Mouse (Mus musculus) bone marrow, adult 2 months (tissue): ENCODE data around the gene Lsamp. TPM values are rescaled to one million over a fixed set of nuclear protein-coding genes. Genes with fewer than 3 reads are reported as not detected.
"Not testable (repeated sequence)": the region's sequence is repeated elsewhere in the genome, so short reads cannot be mapped to it uniquely, and the experiment has no call there.

ENCODE experiments used
- H3K27ac ChIP-seq: fragments of 200-500 bp; 2 replicates; pipeline ENCODE4 v1.5.1; 2012; ENCODE audit warnings: low read depth, mild to moderate bottlenecking, control low read depth, inconsistent platforms, low read length; ENCODE audit not compliant: control insufficient read depth, poor library complexity, insufficient read depth
- H3K4me1 ChIP-seq: fragments of 200-500 bp; 2 replicates; pipeline ENCODE4 v1.6.1; 2011; ENCODE audit warnings: low read length; ENCODE audit not compliant: control insufficient read depth, insufficient read depth
- H3K4me3 ChIP-seq: fragments of 200-500 bp; replicated peaks from 2 replicates; pipeline ENCODE3; 2011; ENCODE audit warnings: mild to moderate bottlenecking, low read depth, low read length, control low read depth; ENCODE audit not compliant: control insufficient read depth
- CTCF ChIP-seq: fragments of 200-500 bp; IDR thresholded peaks from 2 replicates; pipeline ENCODE4 v1.5.1; 2011; ENCODE audit warnings: low read length, control low read depth; ENCODE audit not compliant: control insufficient read depth, insufficient read depth
- POLR2A ChIP-seq: fragments of 200-500 bp; IDR thresholded peaks from 2 replicates; pipeline ENCODE4 v1.6.1; 2011; ENCODE audit warnings: low read depth, mild to moderate bottlenecking, control low read depth, low read length, borderline replicate concordance; ENCODE audit not compliant: control insufficient read depth
- WGBS: fragments of 180-500 bp; shearing (Covaris S2); methylation state at CpG from one replicate; pipeline ENCODE4 v1.1.7; 2018; 5-methylcytosine and 5-hydroxymethylcytosine counted together
- polyA plus RNA-seq: library from polyadenylated mRNA; stranded (reverse); fragments of >200 nt; gene quantifications from 2 replicates; pipeline ENCODE4 v1.2.4, GENCODE M21; 2011; ENCODE audit warnings: low replicate concordance; ENCODE audit not compliant: missing spikeins, insufficient read depth, insufficient read length

The Lsamp gene
- polyA plus RNA-seq, 1 experiment: not detected

DNA sequence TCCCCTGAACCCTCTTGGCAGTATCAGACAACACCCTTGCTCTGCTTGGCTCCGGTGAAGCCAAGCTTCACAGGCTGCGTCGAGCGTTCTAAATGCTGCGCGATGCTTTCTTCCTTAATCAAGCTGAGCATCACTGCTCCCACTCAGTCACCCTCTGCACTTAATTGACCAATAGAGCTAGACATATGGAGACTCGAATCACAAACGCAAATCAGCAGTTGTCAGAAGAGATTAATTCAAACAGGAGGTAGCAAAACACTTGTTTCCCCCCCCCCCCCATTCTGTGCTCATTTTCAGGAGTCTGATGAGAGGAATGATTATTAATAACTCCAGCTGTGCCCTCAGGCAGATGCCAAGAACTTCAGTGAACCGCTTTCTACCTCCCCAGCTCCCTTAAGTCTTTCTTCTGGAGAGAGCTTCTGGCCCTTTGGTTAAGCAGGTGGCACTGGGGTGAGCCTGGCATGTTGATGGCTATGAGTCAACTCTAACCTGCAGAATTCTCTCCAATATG lies 583.3 kb downstream of the Lsamp start:
- H3K4me1 ChIP-seq: no peaks in the 10 kb centered on the region
- TF ChIP-seq CTCF: no peak
- no peak for TF ChIP-seq POLR2A
- no peak overlapping the region for H3K27ac ChIP-seq
- H3K4me3 ChIP-seq: no peak overlapping the region
- WGBS: 84% methylated on average over 9 of the region's 9 CpGs

DNA sequence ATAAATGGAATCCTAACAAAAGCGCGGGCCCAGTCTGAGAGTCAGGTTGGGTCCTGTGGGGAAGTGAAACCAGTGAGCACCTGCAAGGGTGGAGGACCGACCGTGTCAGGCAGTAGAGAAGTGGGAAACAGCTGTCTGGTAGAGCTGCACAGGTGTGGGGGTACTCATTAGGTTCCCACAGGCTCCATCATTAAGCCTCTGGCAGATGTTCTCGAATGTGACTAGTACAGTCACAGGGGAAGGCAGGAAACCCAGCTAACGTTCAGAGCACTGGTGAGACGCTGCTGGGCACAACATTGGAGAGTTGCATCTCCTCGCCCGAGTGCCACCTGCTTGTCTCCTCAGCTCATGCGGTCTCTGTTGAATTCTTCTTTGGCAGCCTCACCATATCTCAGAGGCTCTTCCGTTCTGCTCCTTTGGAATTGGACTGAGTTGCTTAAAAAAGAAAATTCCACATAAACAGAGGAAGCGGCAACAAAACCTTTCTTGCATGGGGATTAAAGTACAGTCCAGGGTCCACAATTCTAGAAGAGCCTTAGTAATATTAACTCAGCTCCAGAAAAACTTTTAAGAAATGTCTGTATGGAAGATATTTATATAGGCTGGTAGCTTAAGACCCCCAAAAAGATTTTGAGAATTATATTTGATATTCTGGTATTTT lies 588.1 kb downstream of the Lsamp start:
- no peaks in the 10 kb centered on the region for H3K4me1 ChIP-seq
- no peak overlapping the region for H3K4me3 ChIP-seq
- TF ChIP-seq POLR2A: no peak
- TF ChIP-seq CTCF: no peak
- H3K27ac ChIP-seq: no peak overlapping the region
- WGBS: 73% methylated on average over 12 of the region's 12 CpGs

DNA sequence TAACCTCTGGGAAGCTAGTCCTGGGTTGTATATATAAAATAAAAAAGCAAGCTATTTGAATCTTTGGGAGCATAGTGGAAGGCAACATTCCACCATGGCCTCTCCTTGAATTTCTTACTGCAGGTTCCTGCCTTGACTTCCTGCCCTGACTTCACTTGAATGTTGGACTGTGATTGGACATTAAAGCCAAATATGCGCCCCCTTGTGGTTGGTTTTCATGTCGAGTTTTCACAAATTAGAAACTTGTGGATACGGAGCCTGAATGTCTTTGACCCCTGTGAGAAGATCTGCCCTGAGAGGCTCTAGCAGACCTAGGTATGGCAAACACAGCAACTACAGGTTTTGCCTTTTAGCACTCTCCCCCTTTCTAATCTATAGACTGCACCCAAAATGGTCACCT lies 597.9 kb downstream of the Lsamp start:
- H3K4me3 ChIP-seq: no peak overlapping the region
- H3K27ac ChIP-seq: no peak overlapping the region
- WGBS: 67% methylated on average over 3 of the region's 3 CpGs
- H3K4me1 ChIP-seq: no peaks in the 10 kb centered on the region
- TF ChIP-seq POLR2A (no peak), CTCF (no peak)

DNA sequence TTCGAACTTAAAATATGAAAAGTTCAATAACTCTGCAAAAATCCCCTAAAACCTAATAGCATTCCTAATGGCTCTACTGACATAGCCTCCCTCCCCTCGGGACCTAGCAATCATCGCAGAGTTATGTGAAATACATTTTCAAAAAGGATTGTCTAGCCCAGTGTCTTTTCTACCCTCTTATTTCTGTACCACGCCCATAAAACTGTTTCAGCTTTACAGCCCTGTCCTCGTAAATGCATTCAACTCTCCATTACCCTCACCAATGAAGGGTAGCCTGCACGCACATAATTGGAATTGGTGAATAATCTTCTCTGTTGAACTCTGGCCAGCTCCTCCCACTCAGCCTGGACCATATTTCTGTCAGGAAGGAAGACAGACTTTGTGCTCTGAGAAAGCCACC lies 609.0 kb downstream of the Lsamp start:
- Histone ChIP-seq H3K27ac (no peak overlapping the region), H3K4me1 (no peaks in the 10 kb centered on the region), H3K4me3 (no peak overlapping the region)
- 79% methylated on average over 6 of the region's 6 CpGs for WGBS
- no peak for TF ChIP-seq POLR2A
- no peak for TF ChIP-seq CTCF

DNA sequence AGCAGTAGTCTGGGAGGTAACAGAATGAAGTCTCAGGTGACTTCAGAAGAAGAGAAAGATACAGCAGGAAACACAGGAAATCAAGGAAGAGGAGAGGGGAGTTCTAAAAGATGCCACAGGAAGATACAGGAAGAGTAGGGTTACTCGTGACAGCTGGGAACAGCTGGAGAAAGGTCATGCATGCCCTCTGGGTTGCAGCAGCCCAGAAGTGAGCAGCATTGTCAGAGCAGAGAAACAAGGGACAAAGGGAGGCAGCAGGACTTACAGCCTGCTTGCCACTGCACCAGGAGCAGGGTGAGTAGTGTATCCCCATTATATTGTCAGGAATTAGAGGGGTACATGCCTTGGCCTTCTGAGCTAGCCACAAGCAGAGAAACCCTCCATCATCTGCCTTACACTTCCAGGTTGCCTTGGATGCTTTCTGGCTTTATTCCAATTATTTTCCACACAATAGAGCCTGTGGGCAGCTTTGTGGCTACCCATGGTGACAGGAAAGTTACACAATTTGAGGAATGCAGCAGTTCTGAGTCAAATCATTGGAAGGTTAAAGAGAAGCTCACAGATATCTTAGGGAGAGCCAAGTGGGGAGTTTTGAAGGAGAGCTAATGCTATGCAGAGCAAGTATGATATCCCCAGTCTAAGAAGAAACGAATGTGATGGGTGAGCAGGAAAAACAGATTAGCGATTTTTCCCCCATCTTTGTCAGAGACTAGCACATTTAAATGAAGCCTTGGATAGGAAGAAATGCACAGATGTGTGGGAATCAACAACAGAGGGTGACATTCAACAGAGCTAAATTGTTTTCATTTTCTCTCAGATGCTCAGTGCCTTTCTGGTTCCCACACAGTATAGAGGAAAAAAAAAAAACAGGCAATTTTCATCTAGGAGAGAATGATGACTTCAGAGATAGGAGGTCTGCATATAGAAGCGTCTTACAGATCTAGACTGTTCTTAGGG lies 617.5 kb downstream of the Lsamp start:
- TF ChIP-seq POLR2A (no peak), CTCF (no peak)
- H3K4me3 ChIP-seq: no peak overlapping the region
- no peak overlapping the region for H3K27ac ChIP-seq
- WGBS: 57% methylated on average over 4 of the region's 4 CpGs
- H3K4me1 ChIP-seq: no peaks in the 10 kb centered on the region

DNA sequence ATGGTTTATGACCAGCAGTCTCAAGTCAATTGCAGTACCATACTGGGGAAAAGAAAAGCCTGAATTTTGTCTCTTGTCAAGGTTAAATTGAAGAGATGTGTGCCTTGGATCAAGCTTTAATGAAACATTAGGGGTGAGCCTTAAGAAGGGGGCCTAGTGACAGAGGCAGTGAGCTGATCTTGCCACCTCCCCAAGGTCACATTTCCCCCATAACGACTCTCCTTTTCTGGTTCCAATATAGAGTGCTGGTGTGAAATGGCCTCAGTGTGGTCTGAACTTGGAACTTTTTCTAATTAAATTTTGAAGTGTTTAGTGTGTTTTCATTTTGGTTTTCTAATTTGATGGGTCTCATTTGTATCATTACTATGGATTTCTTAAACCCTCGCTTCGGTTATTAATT lies 623.3 kb downstream of the Lsamp start:
- no peak for TF ChIP-seq POLR2A
- TF ChIP-seq CTCF: no peak
- H3K27ac ChIP-seq: no peak overlapping the region

DNA sequence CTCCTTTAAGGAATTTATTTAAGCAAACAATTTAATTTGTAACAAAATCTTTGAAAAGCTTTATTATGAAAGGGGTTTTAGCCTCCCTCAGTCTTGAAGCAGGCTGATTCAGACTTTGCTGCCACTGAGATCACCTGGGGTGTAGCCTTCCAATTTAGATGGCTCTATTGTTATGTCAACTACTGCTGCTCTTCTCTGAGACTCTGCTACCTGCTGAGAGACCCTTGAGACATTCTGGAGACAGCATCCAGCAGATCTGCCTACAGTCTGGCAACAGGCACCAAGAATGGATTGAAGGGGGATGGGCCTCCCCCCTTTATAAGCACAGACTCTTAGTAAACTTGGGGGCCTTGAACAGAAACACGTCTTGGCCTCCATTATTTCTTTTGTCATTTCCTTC lies 632.5 kb downstream of the Lsamp start:
- not testable (repeated sequence) for H3K4me1 ChIP-seq, H3K4me3 ChIP-seq, H3K27ac ChIP-seq
- WGBS: 28% methylated on average over 1 of the region's 1 CpGs

More for the DNA sequence above, 623.3 kb downstream of the Lsamp start:
- Histone ChIP-seq H3K4me3 (no peak overlapping the region), H3K4me1 (no peaks in the 10 kb centered on the region)
- WGBS: 80% methylated on average over 3 of the region's 3 CpGs

DNA sequence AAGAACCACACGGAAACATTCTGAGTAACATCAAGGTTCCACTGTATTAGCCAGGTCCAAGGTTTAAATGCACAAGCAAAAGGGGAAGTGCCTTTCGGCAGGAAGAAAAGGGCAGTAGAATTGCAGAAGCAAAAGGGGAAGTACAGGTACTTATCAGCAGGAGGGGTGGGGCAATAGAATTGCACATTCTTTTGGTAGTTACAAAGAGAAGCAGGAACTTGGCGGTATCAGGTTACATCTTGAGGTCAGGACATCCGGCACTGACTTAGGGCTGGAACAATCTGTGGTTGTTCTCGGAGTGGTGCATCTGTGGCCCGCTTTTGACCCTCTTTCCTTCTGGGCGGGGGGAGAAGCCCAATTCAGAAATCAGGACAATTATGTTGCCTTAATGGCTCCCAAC lies 636.9 kb downstream of the Lsamp start:
- not testable (repeated sequence) for H3K4me3 ChIP-seq, H3K27ac ChIP-seq, H3K4me1 ChIP-seq
- WGBS: 27% methylated on average over 7 of the region's 7 CpGs

DNA sequence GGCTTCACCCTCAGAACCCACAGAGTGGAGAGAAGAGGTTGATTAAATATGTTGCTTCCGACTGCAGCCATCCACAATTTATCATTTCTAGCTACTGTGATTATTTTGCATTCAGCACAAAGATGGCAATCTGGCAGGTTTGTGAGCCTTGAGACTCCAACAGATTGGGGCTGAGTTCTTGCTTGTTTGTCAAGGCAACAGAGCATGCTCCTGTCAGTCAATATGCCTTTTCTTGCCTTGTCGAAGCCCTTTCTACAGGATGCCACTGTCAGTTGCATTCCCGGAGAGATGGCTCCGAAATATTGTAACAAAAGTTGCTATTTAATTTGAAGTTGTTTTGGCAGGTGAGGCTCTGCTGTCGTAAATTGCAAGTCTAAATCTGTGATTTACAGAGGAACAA lies 643.0 kb downstream of the Lsamp start:
- H3K4me1 ChIP-seq: no peaks in the 10 kb centered on the region
- WGBS: 77% methylated on average over 5 of the region's 5 CpGs
- no peak overlapping the region for H3K4me3 ChIP-seq
- H3K27ac ChIP-seq: no peak overlapping the region
- no peak for TF ChIP-seq POLR2A
- no peak for TF ChIP-seq CTCF
